Mouse (Mus musculus) stomach, postnatal 0 days (tissue): ENCODE measurements at regions not wholly inside any gene's neighbourhood (a gene's known extent, or its start where the extent isn't known, plus 50 kb on each side); places are given as distances from the start of the nearest gene placed in this dataset.

Experiments
- ATAC-seq: fragments of 200-750 bp; cut with Nextera tagmentation; 2 replicates; pipeline ENCODE4 v1.8.0; 2017; ENCODE audit not compliant: low FRiP score, low TSS enrichment
- DNase-seq: peaks from one replicate; pipeline ENCODE4 v3.0.0-alpha.2; 2016; ENCODE audit warnings: low spot score
- H3K27ac ChIP-seq: fragments of 300-500 bp; sonication (generic); replicated peaks from 2 replicates; pipeline ENCODE4 v1.5.1; 2014; ENCODE audit warnings: mild to moderate bottlenecking, control low read depth
- H3K27me3 ChIP-seq: fragments of 300-500 bp; sonication (generic); 2 replicates; pipeline ENCODE4 v1.6.1; 2014; ENCODE audit warnings: low read length; ENCODE audit not compliant: control insufficient read depth, insufficient read depth
- H3K36me3 ChIP-seq: fragments of 300-500 bp; sonication (generic); 2 replicates; pipeline ENCODE4 v1.6.1; 2014; ENCODE audit warnings: low read length, mixed read lengths; ENCODE audit not compliant: control insufficient read depth, insufficient read depth
- H3K4me1 ChIP-seq: fragments of 300-500 bp; sonication (generic); replicated peaks from 2 replicates; pipeline ENCODE4 v1.6.1; 2014; ENCODE audit warnings: antibody characterized with exemption; ENCODE audit not compliant: control insufficient read depth, insufficient read depth
- H3K4me2 ChIP-seq: fragments of 300-500 bp; sonication (generic); replicated peaks from 2 replicates; pipeline ENCODE4 v1.6.1; 2014; ENCODE audit warnings: low read depth, mild to moderate bottlenecking, control low read depth, moderate library complexity
- H3K4me3 ChIP-seq: fragments of 300-500 bp; sonication (generic); 2 replicates; pipeline ENCODE4 v1.5.1; 2014; ENCODE audit warnings: low read depth, low read length, control low read depth
- H3K9ac ChIP-seq: fragments of 300-500 bp; sonication (generic); 2 replicates; pipeline ENCODE4 v1.6.1; 2014; ENCODE audit warnings: mild to moderate bottlenecking, low read length, control low read depth, mixed read lengths
- H3K9me3 ChIP-seq: fragments of 300-500 bp; sonication (generic); 2 replicates; pipeline ENCODE4 v1.6.1; 2016; ENCODE audit warnings: low read length; ENCODE audit not compliant: control insufficient read depth
- CTCF ChIP-seq: IDR thresholded peaks from 2 replicates; pipeline ENCODE4 v1.5.1; 2016; ENCODE audit warnings: antibody characterized with exemption, low read depth, mild to moderate bottlenecking, moderate library complexity
- EP300 ChIP-seq: optimal IDR thresholded peaks from 2 replicates; pipeline ENCODE3; 2016; ENCODE audit warnings: antibody characterized with exemption
- WGBS: fragments of 180-500 bp; shearing (Covaris S2); extraction: QIAGEN DNeasy Blood & Tissue Kit; methylation state at CpG from one replicate; pipeline ENCODE4 v1.1.7; 2014; 5-methylcytosine and 5-hydroxymethylcytosine counted together

- no peak for TF ChIP-seq EP300
- TF ChIP-seq CTCF, result no peak
- Histone ChIP-seq H3K27me3 (no peaks in the 10 kb centered on the region), H3K4me2 (no peak overlapping the region), H3K9me3 (no peaks in the 10 kb centered on the region), H3K36me3 (no peaks in the 10 kb centered on the region), H3K9ac (no peak overlapping the region), H3K4me3 (no peak overlapping the region), H3K4me1 (no peaks in the 10 kb centered on the region), H3K27ac (no peak overlapping the region)
- ATAC-seq (no peak), DNase-seq (no peak)
- 50% methylated on average over 7 of the region's 7 CpGs for WGBS
Observed at GRCm38 (mm10) chr10:99531992-99532391, 227.5 kb downstream of the Csl start.

GRCm38 (mm10) chr10:99532697-99533119 is 226.8 kb downstream of the Csl start:
- no peaks in the 10 kb centered on the region for H3K4me1 ChIP-seq
- H3K27me3 ChIP-seq, result no peaks in the 10 kb centered on the region
- DNase-seq (no peak), ATAC-seq (no peak)
- no peaks in the 10 kb centered on the region for H3K36me3 ChIP-seq
- peak; percentile 38; the same call in 1 of the 2 replicates for TF ChIP-seq CTCF
- TF ChIP-seq EP300, result no peak
- H3K27ac ChIP-seq, result no peak overlapping the region
- WGBS, result 50% methylated on average over 3 of the region's 3 CpGs
- no peak overlapping the region for H3K4me2 ChIP-seq
- H3K4me3 ChIP-seq, result no peak overlapping the region
- H3K9me3 ChIP-seq, result no peaks in the 10 kb centered on the region
- H3K9ac ChIP-seq, result no peak overlapping the region

DNA sequence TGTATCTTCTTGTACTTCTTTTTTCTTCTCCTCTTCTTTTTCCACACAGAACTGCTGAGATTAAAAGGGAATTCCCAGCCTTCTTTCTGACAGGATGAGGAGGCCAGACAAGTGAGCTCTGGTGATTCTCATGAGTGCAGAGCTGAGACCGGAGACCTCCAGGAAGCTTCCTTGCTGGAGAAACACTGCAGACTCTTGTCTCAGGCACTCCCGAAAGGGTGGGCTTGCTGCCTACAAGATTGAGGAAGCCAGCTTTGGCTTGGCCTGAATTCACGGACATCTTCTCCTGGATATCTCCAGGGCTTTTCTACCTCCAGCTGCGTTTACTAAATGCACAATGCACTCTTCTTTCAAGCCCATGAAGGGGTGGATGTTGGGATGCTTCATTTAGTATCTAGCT is 226.0 kb downstream of the Csl start:
- Histone ChIP-seq H3K4me3 (no peak overlapping the region), H3K27ac (no peak overlapping the region), H3K9ac (no peak overlapping the region), H3K9me3 (no peaks in the 10 kb centered on the region), H3K36me3 (no peaks in the 10 kb centered on the region), H3K4me2 (no peak overlapping the region), H3K27me3 (no peaks in the 10 kb centered on the region), H3K4me1 (no peaks in the 10 kb centered on the region)
- DNase-seq (no peak), ATAC-seq (no peak)
- WGBS, result 56% methylated on average over 4 of the region's 4 CpGs
- TF ChIP-seq CTCF, result no peak
- TF ChIP-seq EP300, result no peak

DNA sequence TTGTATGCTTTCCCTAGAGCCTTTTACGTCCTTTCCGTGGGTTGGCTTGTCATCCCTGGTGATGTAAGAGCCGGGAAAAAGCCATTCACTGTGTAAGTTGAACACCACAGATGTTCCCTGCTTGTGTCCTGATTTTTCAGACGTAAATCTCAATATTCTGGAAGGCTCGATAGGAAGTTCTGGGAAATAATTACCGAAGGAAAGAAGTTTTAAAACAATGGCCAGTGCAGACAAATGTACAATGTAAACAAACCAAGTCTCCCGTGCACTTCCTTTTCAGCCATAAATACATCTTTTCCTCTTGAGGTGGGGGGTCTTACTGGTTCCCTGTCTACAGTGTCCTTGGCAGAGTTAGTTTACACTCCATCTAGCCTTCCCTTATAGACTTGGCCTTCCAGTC is 225.2 kb downstream of the Csl start:
- H3K4me3 ChIP-seq, result no peak overlapping the region
- no peak overlapping the region for H3K9ac ChIP-seq
- H3K27me3 ChIP-seq, result no peaks in the 10 kb centered on the region
- ATAC-seq (no peak), DNase-seq (no peak)
- H3K36me3 ChIP-seq, result no peaks in the 10 kb centered on the region
- H3K27ac ChIP-seq, result peak overlapping the region; percentile 40; the same call in 1 of the 2 replicates
- no peaks in the 10 kb centered on the region for H3K4me1 ChIP-seq
- TF ChIP-seq EP300, result no peak
- no peak for TF ChIP-seq CTCF
- no peak overlapping the region for H3K4me2 ChIP-seq
- H3K9me3 ChIP-seq, result no peaks in the 10 kb centered on the region
- 46% methylated on average over 7 of the region's 7 CpGs for WGBS

DNA sequence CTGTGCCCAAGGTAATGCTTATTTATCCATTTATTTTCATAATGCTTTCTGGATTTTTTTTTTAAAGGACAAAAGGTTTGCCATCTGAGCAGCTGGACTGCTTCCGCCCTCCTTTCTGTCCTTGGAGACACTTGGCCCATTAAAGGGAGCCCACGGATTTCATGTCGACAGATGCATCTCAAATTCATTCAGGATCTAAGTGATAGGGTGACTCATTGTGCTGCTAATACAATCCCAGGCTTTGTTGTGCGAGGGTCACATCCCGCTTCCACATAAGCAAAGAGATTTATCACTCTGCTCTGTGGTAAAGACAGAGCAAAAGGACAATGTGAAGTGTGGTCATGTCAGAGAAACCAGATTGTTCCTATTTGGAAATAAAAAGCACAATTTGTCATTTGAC is 220.8 kb downstream of the Csl start:
- Histone ChIP-seq H3K4me1 (no peaks in the 10 kb centered on the region), H3K4me3 (no peak overlapping the region), H3K9me3 (no peaks in the 10 kb centered on the region), H3K27me3 (no peaks in the 10 kb centered on the region), H3K27ac (no peak overlapping the region), H3K4me2 (no peak overlapping the region), H3K9ac (no peak overlapping the region), H3K36me3 (no peaks in the 10 kb centered on the region)
- ATAC-seq, result no peak
- no peak for DNase-seq
- no peak for TF ChIP-seq CTCF
- no peak for TF ChIP-seq EP300
- 55% methylated on average over 5 of the region's 5 CpGs for WGBS

GRCm38 (mm10) chr10:99552373-99552772 is 207.1 kb downstream of the Csl start:
- Histone ChIP-seq H3K4me3 (no peak overlapping the region), H3K9ac (no peak overlapping the region), H3K9me3 (no peaks in the 10 kb centered on the region), H3K27me3 (no peaks in the 10 kb centered on the region), H3K36me3 (no peaks in the 10 kb centered on the region), H3K27ac (no peak overlapping the region), H3K4me1 (no peaks in the 10 kb centered on the region), H3K4me2 (no peak overlapping the region)
- DNase-seq (no peak), ATAC-seq (no peak)
- TF ChIP-seq CTCF (no peak), EP300 (no peak)
- 81% methylated on average over 4 of the region's 4 CpGs for WGBS
